Mouse (Mus musculus) large intestine, adult 2 months (tissue): ENCODE measurements around the gene Plin4. TPM values are rescaled to one million over a fixed set of nuclear protein-coding genes. Genes with fewer than 3 reads are reported as not detected.
A peak's percentile ranks its signal among the peaks of the same experiment; 100 is the strongest.

Experiments used
- DNase-seq: peaks from one replicate; pipeline ENCODE4 v3.0.0-alpha.2; 2012; ENCODE audit warnings: low read depth, low spot score
- WGBS: fragments of 180-500 bp; shearing (Covaris S2); methylation state at CpG from one replicate; pipeline ENCODE4 v1.1.7; 2018; 5-methylcytosine and 5-hydroxymethylcytosine counted together
- polyA plus RNA-seq: library from polyadenylated mRNA; depleted of rRNA; stranded (reverse); fragments of >200 nt; gene quantifications from 2 replicates; pipeline ENCODE4 v1.2.3, GENCODE M21; 2012; rRNA removed

The Plin4 gene
- 12.9 and 18.1 TPM in 2 replicates for polyA plus RNA-seq

DNA sequence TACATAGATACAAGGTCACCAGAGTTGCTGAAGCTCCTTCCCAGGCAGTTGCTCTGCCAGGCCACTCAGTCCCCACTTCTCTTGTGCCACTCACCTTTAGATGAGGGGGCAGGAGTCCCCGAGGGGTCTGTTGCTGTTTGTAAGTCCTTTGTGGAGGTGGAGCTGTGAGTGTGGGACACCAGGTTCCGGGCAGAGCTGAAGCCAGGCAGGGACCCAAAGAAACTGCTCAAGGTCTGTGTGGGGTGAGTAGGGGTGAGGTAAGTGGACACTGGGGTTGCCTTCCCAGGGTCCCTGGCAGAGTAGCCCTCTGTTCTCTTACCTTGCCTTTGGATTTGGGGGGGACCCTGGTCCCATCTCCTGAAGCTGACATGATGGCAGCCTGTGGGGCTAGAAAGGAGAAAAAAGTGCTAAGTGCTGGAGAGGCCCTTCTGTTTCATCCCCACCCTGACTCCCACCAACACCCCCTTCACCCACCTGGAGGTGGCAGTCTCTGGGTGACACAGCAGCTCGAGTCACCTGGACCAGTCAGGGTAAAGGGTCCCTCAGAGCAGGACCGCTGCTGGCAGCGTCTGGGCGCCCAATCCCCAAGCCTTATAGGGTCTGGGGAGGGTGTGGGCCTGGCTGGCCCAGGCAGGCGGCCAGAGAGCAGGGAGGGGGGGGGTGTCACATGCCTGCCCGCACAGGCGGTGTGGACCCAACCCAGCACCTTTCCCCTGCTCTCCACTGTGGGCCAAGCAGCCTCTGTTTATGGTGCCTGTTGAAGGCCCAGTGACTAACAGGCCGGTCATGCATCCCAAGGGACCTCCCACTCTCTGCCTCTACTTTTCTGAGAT, at the start of gene Plin4:
Gene Plin4, minus strand, starts transcription at position 585 of the 833 bp plus-strand sequence.
- DNase-seq, result no peak
- 43% methylated on average over 10 of the region's 10 CpGs for WGBS

DNA sequence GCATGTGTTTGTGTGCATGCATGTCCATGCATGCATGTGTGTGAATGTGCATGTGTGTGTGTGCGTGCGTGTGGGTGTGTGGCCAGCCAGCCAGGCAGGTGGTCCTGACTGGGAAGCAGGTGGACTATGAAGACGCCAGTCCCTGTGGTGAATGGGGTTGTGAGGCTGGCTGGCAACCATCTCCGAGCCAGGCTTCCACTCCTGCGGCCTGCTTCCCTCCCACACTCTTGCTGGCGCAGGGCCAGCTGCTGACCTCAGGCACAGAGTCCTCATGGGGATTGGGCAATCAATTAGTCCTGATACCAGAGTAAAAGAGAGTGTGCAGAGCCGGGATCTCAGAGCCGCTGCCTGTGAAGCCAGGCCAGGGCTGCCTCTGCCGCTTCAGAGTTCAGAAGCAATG, 44.0 kb upstream of the Plin4 start:
- no peak for DNase-seq
- 31% methylated on average over 9 of the region's 9 CpGs for WGBS

DNA sequence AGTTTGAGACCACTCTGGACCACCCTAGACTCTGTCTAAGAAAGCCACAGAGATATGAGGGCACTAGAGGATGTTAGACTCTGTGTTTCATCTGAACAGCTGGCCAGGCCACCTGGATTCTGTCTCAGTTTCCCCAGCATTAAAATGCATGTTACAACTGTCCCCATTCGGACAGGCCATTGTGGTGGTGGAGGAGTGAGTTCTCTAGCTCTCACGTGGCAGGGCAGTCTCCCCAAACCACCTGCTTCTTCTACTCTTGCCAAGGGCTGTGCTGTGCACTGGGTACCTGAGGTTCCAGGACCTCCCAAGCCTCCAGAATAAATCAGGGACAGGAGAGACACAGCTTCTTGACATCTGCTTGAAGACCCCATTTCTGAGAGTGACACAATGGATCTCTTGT, 40.3 kb upstream of the Plin4 start:
- no peak for DNase-seq
- 51% methylated on average over 2 of the region's 2 CpGs for WGBS

DNA sequence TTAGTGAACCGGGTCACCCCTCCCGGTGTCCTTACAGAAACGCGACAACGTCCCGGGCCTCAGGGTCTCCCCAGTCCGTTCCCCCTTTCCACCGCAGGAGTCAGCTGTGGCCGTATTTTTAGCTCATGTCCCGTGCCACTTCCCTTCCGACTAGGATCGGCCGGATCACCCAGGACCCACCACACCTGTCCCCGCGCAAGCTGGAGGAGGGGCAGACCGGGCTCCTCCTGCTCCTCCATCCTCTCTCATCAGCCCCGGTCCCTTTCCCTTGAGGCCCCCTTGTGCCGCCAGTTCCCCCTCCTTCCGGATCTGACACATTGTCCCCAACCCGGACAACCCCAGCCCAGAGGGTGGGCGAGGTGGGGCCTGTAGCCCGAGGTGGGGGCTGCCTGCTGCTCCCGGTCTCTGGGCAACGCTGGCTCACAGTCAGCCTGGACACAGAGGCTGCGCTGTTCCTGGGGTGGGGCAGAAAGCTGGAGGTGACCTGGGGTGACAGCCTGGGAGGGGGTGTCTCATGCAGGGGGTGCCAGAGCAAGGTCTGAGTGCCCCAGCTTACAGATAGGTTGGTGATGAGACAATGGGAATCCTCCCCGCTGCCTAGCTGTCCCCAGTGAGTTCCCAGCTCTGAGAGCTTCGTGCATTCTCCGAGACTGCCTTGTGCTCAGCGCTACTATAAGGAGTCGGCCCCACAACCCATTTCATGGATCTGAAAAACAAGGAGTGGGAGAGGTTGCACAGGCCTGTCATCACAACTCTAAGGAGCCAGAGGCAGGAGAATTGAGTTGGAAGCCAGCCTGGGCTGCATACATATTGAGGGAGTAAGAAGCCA, 39.4 kb upstream of the Plin4 start:
- WGBS, result 6% methylated on average over 30 of the region's 30 CpGs

DNA sequence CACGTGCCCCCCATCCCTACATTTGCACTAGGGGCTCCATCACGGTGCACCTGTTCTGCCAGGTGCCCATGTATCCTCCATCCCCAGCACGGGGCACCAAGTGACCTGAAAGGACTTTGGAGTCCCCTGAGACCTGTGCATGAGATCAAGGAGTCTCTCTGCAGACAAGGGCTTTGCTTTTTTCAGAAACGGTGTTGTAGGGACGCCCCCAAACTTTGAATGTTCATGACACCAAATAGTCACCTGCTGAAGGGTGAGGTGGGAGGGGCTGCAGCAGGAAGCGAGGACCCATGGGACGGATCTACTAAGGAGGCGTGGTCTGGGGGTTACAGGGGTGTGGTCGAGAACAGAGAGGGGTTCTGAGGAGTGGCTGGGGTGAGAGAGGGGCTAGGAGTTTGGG, 38.7 kb upstream of the Plin4 start:
- DNase-seq, result no peak
- 35% methylated on average over 9 of the region's 9 CpGs for WGBS

More for the DNA sequence above, 39.4 kb upstream of the Plin4 start:
- DNase-seq, result no peak

DNA sequence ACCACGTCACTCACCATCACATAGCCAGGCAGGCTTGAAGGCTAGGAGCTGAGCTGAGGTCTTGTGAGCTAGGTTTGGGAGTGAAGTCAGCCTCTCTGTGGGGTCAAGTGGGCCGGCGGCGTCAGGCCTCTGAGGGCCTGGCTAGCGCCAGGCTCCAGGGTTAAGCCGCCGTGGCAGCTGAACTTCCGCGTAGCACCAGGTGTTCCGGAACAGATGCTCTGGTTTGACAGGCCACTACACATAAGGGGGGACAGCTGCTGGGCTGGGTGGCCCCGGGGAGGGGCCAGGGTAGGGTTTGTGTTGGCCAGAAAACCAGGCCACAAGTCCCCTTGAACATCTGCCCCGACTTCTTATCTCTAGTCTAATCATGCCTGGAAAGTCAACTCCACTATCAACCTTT, 37.8 kb upstream of the Plin4 start:
- no peak for DNase-seq
- 53% methylated on average over 12 of the region's 12 CpGs for WGBS

DNA sequence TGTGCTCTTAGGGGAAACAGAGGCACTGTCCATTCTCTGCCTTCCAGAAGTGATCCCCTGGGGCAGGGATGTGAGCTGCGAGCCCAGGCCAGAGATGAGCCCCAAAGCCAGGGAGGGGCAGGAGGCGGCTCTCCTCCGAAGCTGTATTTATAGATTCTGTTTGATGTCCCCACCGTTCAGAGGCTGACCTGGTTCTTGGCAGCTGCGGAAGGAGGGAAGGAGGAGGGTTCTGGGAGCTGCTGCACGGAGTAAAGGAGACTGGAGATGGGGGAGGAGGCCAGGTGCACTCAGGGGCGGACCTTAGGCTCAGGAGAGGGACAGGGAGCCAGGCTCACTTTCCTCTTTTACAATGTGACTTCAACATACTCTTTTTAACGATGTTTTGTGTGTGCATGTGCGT, 36.5 kb upstream of the Plin4 start:
- DNase-seq, result no peak
- 22% methylated on average over 9 of the region's 9 CpGs for WGBS

DNA sequence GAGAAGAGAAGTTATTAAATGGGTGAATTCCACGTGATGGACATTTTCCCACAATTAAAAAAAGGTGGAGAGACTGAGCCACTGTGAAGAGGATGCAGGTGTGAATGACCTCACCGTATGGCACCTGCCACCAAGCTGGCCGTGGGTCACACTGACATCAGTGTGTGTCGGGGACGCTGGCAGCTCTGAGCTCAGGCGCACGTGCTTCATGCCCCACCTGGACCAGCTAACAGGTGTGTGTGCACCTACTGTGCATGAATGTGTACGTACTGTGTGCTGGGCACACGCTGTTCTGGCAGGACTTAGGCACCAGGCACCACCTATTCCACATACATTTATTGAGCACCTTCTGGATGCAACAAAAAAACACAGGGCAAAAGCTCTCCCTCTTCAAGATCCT, 34.9 kb upstream of the Plin4 start:
- WGBS, result 53% methylated on average over 9 of the region's 9 CpGs

DNA sequence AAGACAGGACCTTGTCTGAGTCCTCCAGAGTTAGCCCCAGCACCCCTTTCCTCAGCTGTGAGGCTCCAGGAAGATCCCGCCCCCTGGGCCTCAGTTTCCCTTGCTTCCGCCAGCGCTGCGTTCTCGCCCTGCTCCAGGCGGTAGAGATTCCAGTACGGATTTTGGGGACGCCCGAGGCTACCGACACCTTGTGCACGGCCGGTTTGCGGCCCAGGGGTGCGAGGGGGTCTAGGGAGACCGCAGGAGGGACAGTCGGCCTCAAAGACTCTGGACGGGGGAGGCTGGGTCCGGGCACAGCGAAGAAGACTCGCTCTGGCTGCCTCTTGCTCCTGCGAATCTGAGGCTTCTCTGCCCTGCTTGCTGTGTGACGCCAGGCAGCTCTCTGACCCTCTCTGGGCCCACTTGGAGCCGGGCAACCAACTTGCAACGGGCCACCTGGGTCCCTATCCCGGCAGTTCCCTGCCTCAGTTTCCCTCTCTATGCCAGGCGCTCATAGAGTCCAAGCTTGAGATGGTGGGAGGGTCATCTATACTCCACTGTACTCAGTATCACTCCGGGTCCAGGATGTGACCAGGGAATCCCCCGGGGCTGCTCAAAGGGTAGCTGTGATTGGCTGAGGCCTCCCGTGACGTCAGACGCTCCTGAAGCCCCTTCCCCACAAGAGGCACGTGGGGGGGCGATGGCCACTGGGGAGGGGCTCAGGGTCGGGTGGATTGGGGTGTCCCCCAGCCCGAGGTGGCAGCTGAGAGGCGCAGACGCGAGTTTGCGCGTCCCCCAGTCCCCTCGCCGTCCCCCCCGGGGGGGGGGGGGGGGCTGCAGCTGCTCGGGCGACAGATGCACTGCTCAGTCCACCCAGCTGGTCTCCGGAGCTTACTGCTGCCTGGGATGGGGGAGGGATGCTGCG, 32.4 kb upstream of the Plin4 start:
- no peak for DNase-seq
- 2% methylated on average over 45 of the region's 47 CpGs for WGBS

More for the DNA sequence above, 34.9 kb upstream of the Plin4 start:
- no peak for DNase-seq

DNA sequence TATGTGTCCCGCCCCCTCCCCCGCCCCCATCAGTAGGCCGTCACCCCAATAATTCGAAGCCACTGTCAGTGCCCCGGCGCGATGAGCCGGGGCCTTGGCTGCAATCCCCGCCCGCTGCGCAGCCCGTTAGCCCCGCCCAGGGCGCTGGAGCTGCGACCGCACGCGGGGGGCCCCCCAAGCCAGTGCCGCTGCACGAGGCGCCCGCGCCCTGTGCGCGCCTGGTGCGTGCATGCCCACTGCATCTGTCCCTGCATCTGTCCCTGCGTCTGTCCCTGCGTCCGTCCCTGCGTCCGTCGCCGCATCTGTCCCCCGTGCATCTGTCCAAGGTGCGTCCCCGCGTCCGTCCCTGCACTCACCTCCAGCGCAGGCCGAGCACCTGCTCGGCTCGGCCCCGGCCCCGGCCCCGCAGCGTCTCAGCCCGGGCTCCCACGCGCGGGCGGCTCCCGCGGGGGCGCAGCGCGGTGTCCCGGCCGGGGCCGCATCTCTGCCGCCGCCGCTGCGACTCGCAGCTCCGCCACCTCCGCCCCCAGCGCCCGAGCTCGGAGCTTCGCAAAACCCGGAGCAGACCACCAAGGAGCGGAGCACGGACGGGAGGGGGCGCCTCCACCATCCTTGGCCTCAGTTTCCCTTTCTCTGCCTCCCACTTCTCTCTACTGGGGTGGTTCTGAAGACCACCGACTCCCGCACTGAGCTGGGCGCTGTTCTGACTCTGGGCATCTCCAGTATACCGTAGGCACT, 30.4 kb upstream of the Plin4 start, which contains the start of gene Sema6b:
Gene Sema6b, minus strand, starts transcription at position 486 of the 738 bp plus-strand sequence.
- 3% methylated on average over 77 of the region's 79 CpGs for WGBS
- no peak for DNase-seq

DNA sequence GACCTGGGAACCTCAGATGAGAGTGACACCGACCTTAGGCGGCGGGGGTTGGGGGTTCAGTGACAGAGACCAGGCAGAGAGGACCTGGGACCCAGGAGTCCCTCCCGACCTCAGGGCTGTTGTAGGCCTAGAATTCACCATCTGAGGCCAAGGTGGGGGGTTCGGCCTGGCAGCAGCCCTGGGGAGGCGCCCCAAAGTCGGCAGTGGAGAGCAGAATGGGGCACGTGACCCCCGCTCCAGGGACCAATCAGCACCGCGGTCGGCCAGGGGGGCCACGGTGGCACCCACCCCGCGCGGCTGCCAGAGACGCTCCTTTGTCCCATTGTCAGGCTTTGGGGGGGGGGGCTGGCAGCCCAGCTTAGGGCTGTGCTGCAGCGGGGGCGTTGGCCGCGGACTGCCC, 29.8 kb upstream of the Plin4 start:
- 22% methylated on average over 21 of the region's 21 CpGs for WGBS
- no peak for DNase-seq

DNA sequence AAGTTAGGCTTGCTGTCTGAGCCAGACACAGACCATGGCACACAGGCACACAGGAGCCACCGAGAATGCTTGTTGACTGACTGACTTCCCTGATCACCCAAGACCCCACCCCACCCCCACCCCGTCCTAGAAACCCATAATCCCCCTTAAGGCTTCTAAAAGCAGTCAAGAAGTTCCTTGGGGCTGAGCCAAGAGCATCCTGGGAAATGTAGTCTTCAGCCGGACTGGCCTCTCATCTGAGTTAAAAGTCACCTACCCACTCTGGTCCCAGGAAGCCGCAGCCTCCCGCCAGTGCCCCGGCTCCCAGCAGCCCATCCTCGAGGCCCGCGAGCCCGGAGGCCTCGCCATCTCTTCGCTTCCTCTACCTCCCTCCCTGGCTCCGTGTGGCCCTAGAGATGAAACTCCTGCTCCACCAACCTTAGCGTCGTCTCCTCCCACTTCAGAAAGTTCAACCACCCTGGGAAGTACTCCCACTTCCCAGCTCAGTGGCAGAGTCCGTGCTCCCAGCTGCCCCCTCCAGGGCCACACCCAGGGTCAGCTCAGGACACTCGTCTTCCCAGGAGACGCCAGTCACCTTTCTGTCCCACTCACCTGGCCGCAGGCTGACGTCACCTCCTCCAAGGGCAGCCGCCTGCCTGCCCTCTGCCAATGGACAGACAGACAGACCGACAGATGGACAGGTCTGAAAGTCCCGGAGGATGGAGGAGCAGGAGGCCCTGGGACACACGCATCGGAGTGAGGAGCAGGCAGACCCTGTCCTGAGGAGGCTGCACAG, 28.4 kb upstream of the Plin4 start:
- DNase-seq, result no peak
- WGBS, result 36% methylated on average over 25 of the region's 25 CpGs

DNA sequence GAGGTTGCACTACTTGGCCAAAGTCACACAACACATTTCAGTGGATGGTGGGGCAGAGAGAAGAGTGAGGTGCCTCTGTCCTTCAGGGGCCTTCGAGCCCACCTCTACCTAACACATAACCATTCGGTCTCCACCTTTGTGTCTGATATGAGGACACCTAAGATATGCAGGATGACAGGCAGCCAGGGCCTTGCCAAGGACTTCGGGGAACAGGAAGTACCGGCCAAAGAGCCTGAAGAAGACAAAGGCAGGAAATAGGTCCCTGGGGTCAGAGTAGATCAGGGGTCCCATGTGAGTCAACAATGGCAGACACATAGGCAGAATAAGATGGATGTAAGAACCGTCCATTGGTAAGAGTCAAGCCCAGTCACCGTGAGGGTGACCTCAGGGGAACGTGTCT, 27.0 kb upstream of the Plin4 start:
- no peak for DNase-seq
- WGBS, result 85% methylated on average over 7 of the region's 7 CpGs

DNA sequence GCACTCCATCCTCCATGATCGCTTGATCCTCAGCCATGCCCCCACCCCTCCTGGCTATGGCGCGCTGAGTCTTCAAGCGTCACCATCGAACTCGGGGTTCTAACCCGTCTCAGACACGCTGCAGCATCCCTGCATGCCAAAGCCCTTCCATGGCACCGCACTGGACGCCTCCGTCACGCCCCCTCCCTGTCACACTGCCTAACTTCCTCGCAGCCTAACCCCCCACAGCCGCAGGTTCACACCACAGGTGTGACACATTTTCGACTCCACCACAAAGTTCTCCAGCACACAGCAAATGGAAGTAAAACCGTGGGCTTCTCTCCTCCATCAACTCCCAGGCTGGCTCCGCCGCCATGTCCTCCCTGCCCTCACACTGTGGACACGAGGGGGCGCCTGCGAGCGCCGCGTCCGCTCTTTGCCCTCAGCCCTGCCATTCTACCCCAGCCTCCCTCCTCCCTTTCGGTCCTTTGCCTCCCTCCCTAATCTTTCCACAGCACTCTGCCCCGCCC, 24.9 kb upstream of the Plin4 start:
- 1% methylated on average over 27 of the region's 27 CpGs for WGBS

DNA sequence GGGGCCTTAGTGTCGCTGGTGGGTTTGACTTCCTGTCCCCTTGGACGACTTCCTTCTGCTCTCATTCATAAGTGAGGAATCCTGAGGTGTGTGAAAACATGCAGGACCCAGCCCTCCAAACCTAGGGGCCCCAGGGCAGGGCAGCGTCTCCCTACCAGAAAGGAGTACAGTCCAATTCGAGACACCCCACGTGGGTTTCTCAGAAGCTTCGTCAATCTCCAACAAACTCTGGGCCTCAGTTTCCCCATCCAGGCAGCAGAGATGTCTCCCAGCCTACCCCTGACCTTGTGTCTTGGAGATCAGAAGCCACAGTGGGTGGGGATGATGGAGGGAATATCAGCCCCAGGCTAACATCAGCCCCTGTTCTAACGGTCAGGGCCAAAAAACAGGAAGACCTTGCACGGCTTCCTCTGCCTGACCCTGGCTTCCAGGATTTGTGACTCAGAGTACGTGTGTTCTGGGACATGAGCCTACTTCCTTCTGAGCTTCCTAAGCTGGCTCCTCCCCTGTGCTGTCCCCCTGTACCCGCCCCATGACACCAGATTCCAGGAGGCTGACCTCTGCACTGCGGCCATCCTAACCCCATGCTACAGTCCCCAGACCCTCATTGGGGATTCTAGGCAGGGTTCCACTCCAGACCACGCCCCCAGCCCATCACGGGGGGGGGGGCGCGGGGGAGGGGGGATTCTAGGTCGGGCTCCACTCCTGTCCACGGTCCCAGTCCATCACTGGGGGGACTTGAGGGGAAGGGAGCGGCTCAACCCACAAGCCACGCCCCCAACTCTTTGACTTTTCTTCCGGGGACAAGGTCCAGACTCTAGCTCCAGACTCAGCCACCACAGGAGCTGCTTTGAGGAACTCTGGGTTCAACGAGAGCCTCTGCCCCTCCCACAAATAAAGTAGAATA, 24.1 kb upstream of the Plin4 start:
- WGBS, result 7% methylated on average over 21 of the region's 21 CpGs
- peak; percentile 83 for DNase-seq

More for the DNA sequence above, 24.9 kb upstream of the Plin4 start:
- DNase-seq, result peak; percentile 40

DNA sequence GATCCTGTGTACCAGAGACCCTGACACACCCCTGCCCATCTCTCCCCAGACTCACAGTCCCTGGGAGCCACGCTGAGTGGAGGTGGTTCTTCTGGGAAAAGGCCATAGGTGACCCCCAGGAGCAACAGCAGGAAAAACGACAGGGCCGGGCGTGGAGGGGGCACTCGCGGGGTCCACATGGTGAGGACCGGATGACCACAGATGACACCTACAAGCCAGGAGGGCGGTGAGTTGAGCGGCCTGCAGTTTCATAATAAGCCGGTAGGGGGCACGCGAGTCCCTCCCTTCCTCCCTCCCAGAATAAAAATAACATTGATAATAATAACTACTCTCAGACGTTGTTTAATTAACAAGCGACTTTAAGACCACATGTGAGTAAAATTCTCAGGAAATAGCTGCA, 23.1 kb upstream of the Plin4 start:
- 5% methylated on average over 14 of the region's 14 CpGs for WGBS
- no peak for DNase-seq

DNA sequence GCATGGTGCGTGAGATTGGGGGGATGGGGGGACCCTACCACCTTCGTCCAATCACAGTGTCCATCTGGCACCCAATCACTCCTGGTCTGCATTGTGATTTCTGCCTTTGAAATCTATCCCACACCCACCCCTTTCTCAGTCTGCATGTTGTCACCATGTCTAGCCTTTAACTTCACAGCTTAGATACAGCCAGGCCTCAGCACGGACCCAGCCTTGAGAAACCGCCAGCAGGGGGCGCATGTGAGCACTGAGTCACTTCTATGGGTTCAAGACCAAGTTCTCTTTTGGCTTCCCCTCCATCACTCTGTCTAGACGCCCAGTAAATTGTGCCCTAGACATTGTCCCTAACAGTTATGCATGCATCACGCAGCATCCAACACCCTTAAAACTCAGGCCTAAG, 22.2 kb upstream of the Plin4 start:
- peak; percentile 42 for DNase-seq
- 38% methylated on average over 7 of the region's 7 CpGs for WGBS
